Mouse (Mus musculus) liver, embryonic 14.5 days (tissue): ENCODE measurements around the gene Col16a1.

Source experiments
- CTCF ChIP-seq: IDR thresholded peaks from 2 replicates; pipeline ENCODE4 v1.5.1; 2016; ENCODE audit warnings: antibody characterized with exemption, low read depth, control low read depth
- EP300 ChIP-seq: IDR thresholded peaks from 2 replicates; pipeline ENCODE4 v1.6.1; 2016; ENCODE audit warnings: antibody characterized with exemption, low read depth

DNA sequence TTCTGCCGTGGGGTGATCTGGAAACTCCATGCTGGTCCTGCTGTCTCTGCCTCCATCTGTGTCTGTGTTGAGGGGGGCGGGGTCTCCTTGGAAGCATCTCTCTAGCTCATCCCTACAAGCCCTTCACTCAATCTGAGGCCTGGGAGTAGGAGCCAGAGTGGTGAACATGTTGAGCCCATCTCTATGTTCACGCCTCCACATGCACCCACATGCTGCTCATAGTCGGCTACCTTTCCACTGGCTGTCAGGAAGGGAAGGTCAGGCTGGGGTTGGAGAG lies 501 bp downstream of the Col16a1 start:
- no peak for TF ChIP-seq EP300
- TF ChIP-seq CTCF: no peak
